Mouse (Mus musculus): ENCODE results near the gene 9230102O04Rik. TPM values are rescaled to one million over a fixed set of nuclear protein-coding genes. Genes with fewer than 3 reads are reported as not detected.

The 9230102O04Rik gene
- polyA plus RNA-seq (2016; fragmentation: Nextera tagmentation; extraction: Ambion mirVana) = 0.54 TPM in 1 of 2 replicates, not detected in the other

DNA sequence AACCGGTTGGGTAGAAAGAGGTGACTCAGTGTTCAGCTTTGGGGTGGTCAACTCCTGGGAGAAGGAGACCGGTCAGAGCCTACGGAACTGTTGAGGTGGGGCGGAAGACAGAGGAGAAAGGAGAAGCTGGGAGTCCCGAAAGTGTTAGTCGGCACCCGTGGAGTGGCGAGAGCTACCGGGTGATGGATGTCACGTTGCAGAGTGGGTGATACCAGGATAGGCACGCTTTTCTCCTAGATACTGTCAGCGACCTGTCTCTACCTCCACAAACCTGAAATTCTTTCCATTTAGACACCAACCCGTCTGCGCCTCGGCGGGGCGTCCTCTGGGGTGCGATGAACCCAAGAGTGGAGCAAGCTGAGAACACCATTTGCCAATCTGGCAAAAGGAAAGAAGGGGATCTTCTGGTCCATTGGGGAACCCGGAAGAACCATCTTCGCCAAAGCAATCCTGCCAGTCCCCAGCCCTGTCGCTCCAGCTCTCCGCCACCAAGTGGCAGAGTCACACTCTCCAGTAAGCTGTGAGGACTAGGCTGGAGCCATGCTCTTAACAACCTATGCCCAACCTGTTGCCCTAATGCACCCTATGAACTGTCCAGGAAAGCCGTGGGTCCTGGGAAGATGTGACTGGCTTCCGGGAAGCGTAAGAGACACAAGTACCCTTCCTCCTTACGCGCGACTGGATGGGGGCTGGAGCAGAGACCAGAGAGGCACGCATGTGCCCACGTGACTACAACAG, at the start of gene 9230102O04Rik:
9230102O04Rik (minus strand) TSS at position 628 of the 738 bp plus-strand sequence.
- peak within 1 kb of the TSS; percentile 32 for H3K4me3 ChIP-seq
- WGBS = under 1% methylated on average over 30 of the region's 30 CpGs

DNA sequence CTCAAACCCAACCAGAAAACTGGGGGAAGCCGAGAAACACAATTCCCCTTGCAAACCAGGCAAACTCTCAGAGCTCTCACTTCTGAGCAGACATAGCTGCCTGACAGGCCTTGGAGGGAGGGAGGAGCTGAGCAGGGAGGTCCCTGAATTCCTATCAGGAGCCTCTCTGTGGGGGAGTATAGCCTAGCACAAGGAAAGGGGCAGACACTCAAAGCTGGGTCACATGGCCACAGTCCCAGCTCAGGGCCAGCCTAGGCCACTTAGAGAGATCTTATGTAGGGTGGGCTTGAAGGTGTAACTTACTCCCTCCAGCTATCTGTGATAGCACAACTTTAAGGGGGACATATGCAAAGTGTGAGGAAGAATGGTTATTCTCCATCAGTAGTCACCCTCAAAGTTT, 46.6 kb upstream of the 9230102O04Rik start:
- no peak overlapping the region for H3K4me3 ChIP-seq
- DNase-seq (ENCODE audit: extremely low spot score, low spot score) = no peak
- H3K36me3 ChIP-seq (replicated peaks) = peaks cover 13% of the 10 kb centered on the region
- H3K27ac ChIP-seq = no peak overlapping the region
- peaks cover 11% of the 10 kb centered on the region for H3K4me1 ChIP-seq
- H3K27me3 ChIP-seq (ENCODE audit: poor library complexity, severe bottlenecking) = no peaks in the 10 kb centered on the region
- no peaks in the 10 kb centered on the region for H3K9me3 ChIP-seq
- 20% methylated on average over 1 of the region's 1 CpGs for WGBS

More for the DNA sequence above, at the start of gene 9230102O04Rik:
- no peaks in the 10 kb centered on the region for H3K9me3 ChIP-seq
- H3K36me3 ChIP-seq (replicated peaks) = no peaks in the 10 kb centered on the region
- peaks cover 98% of the 10 kb centered on the region for H3K27me3 ChIP-seq (ENCODE audit: poor library complexity, severe bottlenecking)
- peak; percentile 65 for DNase-seq (ENCODE audit: extremely low spot score, low spot score)
- no peak within 1 kb of the TSS for H3K27ac ChIP-seq
- peaks cover 35% of the 10 kb centered on the region for H3K4me1 ChIP-seq

DNA sequence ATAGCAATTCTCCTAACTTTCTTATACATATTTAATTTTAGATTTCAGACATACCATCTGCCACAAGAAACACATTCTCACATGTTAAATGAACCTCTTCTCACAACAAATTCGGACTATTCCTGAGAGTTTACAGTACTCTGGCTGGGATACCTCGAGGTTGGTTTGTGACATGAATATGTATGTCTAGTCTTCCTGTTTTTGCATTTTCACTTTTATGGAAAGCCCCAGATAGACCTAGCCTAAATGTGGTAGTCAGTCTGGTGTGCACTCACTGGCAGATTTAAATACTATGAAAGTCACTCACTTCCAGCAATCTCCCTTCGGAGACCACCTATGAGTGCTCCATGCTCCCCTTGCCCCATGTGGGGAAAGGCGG, 37.6 kb upstream of the 9230102O04Rik start:
- H3K27ac ChIP-seq = no peak overlapping the region
- WGBS = 74% methylated on average over 4 of the region's 4 CpGs
- no peaks in the 10 kb centered on the region for H3K9me3 ChIP-seq
- no peak overlapping the region for H3K4me3 ChIP-seq
- no peak for DNase-seq (ENCODE audit: extremely low spot score, low spot score)
- H3K36me3 ChIP-seq (replicated peaks) = peaks cover 16% of the 10 kb centered on the region
- H3K27me3 ChIP-seq (ENCODE audit: poor library complexity, severe bottlenecking) = peaks cover 35% of the 10 kb centered on the region
- H3K4me1 ChIP-seq = peaks cover 15% of the 10 kb centered on the region

DNA sequence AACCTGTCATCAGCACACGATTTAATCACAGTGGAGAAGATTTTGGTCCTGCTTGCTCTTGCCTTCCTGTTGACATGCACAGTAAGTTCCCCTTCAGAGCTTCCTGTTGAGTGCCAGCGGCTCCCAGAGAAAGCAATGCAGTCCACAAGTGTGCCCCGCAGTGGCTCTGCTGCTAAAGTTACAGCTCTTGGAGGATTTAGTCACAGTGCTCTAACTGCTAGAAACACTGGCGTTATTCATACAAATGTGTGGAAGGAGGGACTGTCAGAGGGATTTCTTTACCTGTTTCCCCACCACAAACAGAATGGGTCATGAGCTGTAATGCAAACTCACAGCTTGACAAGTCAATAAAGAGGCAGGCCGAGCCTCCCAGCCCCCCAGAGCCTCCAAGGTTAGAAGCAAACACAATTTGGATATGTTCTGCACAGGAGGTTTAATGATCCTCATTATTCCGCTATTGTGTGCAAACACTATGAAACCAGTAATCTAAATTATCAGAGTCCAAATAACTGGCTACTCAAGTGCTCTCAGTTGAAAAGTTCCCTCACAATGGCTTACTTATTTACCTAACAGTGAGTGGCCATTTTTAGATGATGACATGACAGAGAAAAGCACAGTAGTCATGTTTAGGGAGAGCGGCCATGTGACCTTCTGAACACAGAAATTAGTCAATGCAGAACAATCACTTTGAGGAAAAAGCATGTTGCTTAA, 37.0 kb upstream of the 9230102O04Rik start:
- WGBS = 44% methylated on average over 7 of the region's 7 CpGs
- peaks cover 16% of the 10 kb centered on the region for H3K36me3 ChIP-seq (replicated peaks)
- H3K4me1 ChIP-seq = peaks cover 15% of the 10 kb centered on the region
- no peak overlapping the region for H3K4me3 ChIP-seq
- H3K27me3 ChIP-seq (ENCODE audit: poor library complexity, severe bottlenecking) = peaks cover 35% of the 10 kb centered on the region
- H3K27ac ChIP-seq = no peak overlapping the region
- DNase-seq (ENCODE audit: extremely low spot score, low spot score) = peak; percentile 21
- H3K9me3 ChIP-seq = no peaks in the 10 kb centered on the region

DNA sequence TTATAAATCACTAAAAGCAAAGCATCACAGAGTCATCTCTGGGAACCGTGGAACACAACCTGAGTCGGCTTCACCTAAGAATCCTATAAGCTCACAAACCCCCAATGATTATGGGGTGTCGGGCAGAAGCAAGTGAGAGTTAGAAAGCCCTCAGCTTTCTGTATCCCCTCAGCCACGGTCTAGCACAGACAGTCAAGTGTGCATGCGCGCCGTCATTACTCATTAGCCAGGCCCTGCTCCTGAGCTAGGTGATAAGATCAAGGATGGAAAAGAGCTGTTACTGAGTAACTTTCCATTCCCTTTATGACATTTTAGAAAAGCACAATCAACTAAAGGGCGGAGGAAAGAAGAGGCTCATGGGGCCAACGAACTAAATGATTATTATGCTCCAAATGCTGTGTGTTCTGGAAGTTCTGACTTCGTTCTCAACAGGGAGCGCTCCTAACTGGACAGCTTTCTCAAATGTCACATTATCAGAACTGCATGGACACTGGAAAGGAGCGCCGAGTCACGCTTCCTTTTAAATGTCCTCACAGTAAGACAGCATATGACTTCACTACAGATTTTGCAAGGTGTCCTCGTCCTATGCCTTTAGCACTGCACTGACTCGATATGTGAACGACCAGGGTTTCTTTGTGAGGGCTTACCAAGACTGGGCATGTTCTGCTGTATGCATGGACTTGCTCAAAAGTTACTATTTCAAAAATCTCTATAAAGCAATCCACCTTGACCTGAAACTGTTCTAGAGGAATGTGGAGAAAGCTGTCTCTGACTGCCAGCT, 29.5 kb upstream of the 9230102O04Rik start:
- Histone ChIP-seq H3K27ac (no peak overlapping the region), H3K27me3 (ENCODE audit: poor library complexity, severe bottlenecking) (no peaks in the 10 kb centered on the region; the same call in none of the 2 replicates), H3K4me1 (no peaks in the 10 kb centered on the region), H3K9me3 (no peaks in the 10 kb centered on the region), H3K36me3 (replicated peaks) (peaks cover 37% of the 10 kb centered on the region), H3K4me3 (no peak overlapping the region)
- no peak for DNase-seq (ENCODE audit: extremely low spot score, low spot score)
- WGBS = 94% methylated on average over 17 of the region's 17 CpGs

DNA sequence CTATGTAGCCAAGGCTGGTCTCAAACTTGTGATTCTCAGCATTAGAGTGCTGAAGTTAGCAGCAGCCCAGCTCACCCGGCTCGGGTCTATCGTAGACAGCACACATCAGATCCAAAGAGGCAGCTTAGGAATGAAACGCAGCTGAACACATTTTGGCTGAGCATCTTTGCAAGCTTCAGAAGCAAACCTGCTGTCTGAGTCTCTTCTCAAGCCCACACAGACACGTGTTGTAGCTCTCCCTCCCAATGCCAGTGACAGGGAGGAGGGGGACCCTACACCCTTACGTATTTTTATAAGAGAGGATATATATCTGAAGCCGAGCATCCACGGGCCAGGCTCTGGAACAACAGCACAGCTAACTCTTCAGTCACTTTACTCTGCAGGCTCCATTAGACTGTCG, 28.3 kb upstream of the 9230102O04Rik start:
- Histone ChIP-seq H3K27ac (no peak overlapping the region), H3K4me3 (no peak overlapping the region), H3K9me3 (no peaks in the 10 kb centered on the region), H3K4me1 (no peaks in the 10 kb centered on the region), H3K27me3 (ENCODE audit: poor library complexity, severe bottlenecking) (no peaks in the 10 kb centered on the region; the same call in 1 of the 2 replicates), H3K36me3 (replicated peaks) (peaks cover 30% of the 10 kb centered on the region)
- 93% methylated on average over 9 of the region's 9 CpGs for WGBS
- no peak for DNase-seq (ENCODE audit: extremely low spot score, low spot score)

DNA sequence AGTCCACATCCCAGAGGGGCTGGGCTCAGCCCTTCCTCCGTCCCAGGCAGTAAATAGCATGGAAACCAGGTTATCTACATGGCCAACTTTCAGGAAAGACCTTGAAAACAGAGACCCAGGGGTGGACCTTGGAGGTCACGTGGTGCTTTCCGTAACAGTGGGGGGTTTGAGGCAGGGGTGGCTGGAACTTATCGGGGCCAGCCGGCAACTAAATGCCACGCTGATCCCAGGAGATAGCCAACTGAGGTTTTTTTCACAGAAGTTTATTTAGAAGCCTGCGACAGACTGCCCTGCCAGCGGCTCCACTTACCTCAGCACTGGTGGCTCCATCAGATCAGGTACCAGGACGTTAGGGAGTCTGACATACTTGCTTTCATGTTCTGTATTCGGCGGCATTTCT, 16.7 kb upstream of the 9230102O04Rik start:
- Histone ChIP-seq H3K36me3 (replicated peaks) (no peaks in the 10 kb centered on the region), H3K4me1 (peaks cover 7% of the 10 kb centered on the region), H3K9me3 (no peaks in the 10 kb centered on the region), H3K27me3 (ENCODE audit: poor library complexity, severe bottlenecking) (peaks cover 48% of the 10 kb centered on the region), H3K27ac (no peak overlapping the region), H3K4me3 (peak overlapping the region; percentile 31)
- DNase-seq (ENCODE audit: extremely low spot score, low spot score) = peak; percentile 15
- WGBS = 8% methylated on average over 11 of the region's 11 CpGs

DNA sequence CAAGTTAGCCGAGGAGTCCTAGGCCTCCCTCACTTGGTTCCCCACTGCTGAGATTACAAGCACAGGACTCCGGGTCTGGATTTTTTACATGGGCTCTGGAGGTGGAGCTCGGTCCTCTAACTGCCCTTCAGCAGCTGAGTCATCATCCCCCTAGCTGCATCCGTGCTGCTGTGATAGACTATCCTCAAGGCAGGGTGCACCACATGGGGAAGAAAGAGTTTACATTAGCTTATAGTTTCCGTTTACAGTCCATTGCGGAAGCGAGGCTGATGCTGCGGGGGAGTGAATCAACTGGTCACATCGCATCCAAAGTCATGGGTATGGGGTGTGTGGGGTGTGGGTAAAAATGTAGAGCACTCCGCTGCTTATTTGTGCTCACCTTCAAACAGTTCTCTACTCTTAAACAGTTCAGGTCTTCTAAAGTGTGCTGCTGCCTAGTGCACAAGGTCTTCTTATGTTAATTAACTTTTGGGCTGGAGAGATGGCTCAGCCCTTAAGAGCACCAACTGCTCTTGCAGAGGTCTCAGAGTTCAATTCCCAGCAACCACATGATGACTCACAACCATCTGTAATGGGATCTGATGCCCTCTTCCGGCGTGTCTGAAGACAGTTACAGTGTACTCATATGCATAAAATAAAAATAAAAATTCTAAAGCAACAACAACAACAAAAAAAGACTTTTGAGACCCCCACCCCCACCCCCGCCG, 14.7 kb upstream of the 9230102O04Rik start:
- H3K4me1 ChIP-seq = peaks cover 8% of the 10 kb centered on the region
- H3K36me3 ChIP-seq (replicated peaks) = no peaks in the 10 kb centered on the region
- peaks cover 68% of the 10 kb centered on the region for H3K27me3 ChIP-seq (ENCODE audit: poor library complexity, severe bottlenecking)
- WGBS = 76% methylated on average over 14 of the region's 14 CpGs
- H3K9me3 ChIP-seq = no peaks in the 10 kb centered on the region
- no peak overlapping the region for H3K4me3 ChIP-seq
- H3K27ac ChIP-seq = no peak overlapping the region
- DNase-seq (ENCODE audit: extremely low spot score, low spot score) = no peak

DNA sequence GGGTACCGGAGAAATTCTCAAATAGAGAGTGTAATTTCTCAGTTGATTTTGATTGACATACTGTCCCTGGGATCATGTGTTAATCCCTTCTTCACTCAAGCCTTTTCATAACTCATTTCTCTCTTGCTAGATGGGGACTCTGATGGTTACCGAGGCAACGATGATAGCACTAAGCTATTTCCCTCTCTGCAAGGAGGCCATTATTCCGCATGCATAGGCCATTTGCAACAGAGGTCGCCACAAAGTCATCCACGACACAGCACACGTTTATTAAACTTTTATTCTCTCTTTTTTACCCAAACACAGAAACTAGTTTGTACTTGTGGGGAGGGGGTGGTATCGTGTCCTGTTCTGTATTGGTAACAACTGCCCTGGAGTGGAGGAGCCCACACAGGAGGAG, 8.5 kb upstream of the 9230102O04Rik start:
- DNase-seq (ENCODE audit: extremely low spot score, low spot score) = peak; percentile 46
- H3K9me3 ChIP-seq = no peaks in the 10 kb centered on the region
- H3K4me1 ChIP-seq = peaks cover 48% of the 10 kb centered on the region
- H3K36me3 ChIP-seq (replicated peaks) = no peaks in the 10 kb centered on the region
- 3% methylated on average over 8 of the region's 8 CpGs for WGBS
- no peak overlapping the region for H3K27ac ChIP-seq
- peaks cover 97% of the 10 kb centered on the region for H3K27me3 ChIP-seq (ENCODE audit: poor library complexity, severe bottlenecking)
- no peak overlapping the region for H3K4me3 ChIP-seq

DNA sequence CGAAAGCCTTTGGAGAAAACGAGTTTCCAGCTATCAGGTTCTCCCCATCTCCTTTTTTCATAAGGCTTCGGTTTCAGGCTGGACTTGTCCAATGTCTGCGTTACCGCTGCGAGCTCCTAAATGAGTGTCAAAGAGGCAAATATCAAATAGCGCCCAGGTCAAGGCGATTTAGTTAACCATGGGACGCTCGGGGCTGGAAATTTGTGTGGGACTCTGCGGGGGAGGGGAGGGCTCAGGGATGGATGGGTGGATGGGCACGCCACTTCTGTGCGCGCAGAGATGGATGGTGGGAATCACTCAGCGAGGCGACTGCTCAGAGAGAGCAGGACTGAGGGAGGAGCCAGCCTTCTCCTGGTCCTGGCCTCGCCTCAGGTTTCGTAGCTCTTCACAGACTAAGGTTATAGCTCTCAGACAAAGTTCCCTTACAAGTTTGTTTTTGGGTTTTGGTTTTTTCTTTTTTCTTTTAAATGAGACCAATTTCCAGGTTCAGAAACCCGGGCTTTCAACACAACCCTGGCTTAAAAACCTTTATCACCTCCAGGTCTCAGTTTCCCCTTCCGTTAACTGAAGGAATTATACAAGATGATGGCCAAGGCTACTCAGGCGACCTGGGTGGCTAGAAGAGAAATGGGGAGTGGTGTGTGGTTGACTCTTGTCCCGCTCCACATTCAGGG, 6.9 kb upstream of the 9230102O04Rik start:
- Histone ChIP-seq H3K36me3 (replicated peaks) (no peaks in the 10 kb centered on the region), H3K9me3 (no peaks in the 10 kb centered on the region), H3K4me3 (peak overlapping the region; percentile 12), H3K27ac (no peak overlapping the region), H3K27me3 (ENCODE audit: poor library complexity, severe bottlenecking) (peaks cover 98% of the 10 kb centered on the region), H3K4me1 (peaks cover 48% of the 10 kb centered on the region)
- peak; percentile 29 for DNase-seq (ENCODE audit: extremely low spot score, low spot score)
- under 1% methylated on average over 22 of the region's 22 CpGs for WGBS

DNA sequence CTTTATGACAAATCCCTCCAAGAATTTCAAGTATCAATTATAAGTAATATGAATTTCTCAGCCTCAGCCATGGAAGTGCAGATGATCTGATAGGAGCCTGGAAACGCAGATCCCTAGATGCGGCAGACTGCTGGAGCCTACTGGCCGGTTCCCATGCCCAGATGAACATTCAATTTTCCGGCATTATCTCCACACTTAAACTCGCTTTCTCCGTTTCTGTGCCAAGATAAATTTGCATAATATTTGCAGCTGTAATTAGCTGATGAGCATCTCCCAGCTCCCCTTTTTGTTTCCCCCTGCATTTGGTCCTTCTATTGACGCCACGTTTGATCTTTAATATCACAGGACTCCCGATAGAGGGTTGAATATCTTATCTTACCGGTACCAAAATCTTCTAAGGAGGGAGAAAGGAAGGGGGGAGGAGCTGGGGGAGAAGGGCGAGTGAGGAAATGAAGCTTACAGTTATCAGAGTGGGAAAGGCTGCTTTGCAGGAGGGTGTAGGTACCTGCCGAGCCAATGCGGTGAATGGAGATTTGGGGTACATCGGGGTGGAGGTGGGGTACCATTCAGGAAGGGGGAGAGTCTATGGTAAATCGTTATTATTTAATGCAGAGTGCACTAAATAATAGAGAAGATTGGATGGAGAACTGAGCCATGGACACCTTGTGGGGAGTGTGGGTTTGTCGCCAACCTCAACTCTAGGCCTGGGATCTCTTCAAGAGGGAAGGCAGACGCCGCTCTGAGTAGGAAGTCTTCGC, 5.7 kb upstream of the 9230102O04Rik start:
- 2% methylated on average over 19 of the region's 19 CpGs for WGBS
- Histone ChIP-seq H3K4me3 (no peak overlapping the region), H3K27me3 (ENCODE audit: poor library complexity, severe bottlenecking) (peaks cover 98% of the 10 kb centered on the region), H3K9me3 (no peaks in the 10 kb centered on the region), H3K27ac (no peak overlapping the region), H3K36me3 (replicated peaks) (no peaks in the 10 kb centered on the region), H3K4me1 (peaks cover 48% of the 10 kb centered on the region)
- peak; percentile 16 for DNase-seq (ENCODE audit: extremely low spot score, low spot score)

Measured in forebrain, embryonic 10.5 days (tissue).